Mouse (Mus musculus) ES-E14 (cell line): ENCODE measurements around the gene Gm13723.

Experiments used
- HCFC1 ChIP-seq: IDR thresholded peaks from 2 replicates; pipeline ENCODE4 v1.6.1; 2012; ENCODE audit warnings: low read length, inconsistent platforms, borderline replicate concordance; ENCODE audit not compliant: insufficient read depth
- MAFK ChIP-seq: IDR thresholded peaks from 2 replicates; pipeline ENCODE4 v1.6.1; 2014; ENCODE audit warnings: mild to moderate bottlenecking, low read depth, low read length, inconsistent platforms; ENCODE audit not compliant: insufficient read depth
- ZNF384 ChIP-seq: IDR thresholded peaks from 2 replicates; pipeline ENCODE4 v1.6.1; 2012; ENCODE audit warnings: low read depth, low read length, inconsistent platforms

GRCm38 (mm10) chr2:86892116-86892515, 17.5 kb upstream of the Gm13723 start, which contains the start of gene Olfr1097:
- no peak for TF ChIP-seq MAFK
- no peak for TF ChIP-seq HCFC1
- no peak for TF ChIP-seq ZNF384
